Mouse (Mus musculus) frontal cortex, adult 2 months (tissue): Measurements from ENCODE around the gene Zbtb25. TPM values are rescaled to one million over a fixed set of nuclear protein-coding genes. Genes with fewer than 3 reads are reported as not detected.

Experiments
- DNase-seq, 2 experiments: peaks; one replicate each; pipeline ENCODE4 v3.0.0; 2022; ENCODE audit warnings: low spot score in 1 of 2; ENCODE audit errors: extremely low spot score in 1 of 2
- polyA plus RNA-seq: library from polyadenylated mRNA; depleted of rRNA; stranded (reverse); fragments of >200 nt; gene quantifications from 2 replicates; pipeline ENCODE4 v1.2.3, GENCODE M21; 2012

The Zbtb25 gene
- polyA plus RNA-seq, 1 experiment, result 19.0 TPM

GRCm38 (mm10) chr12:76345759-76346455, 23.5 kb downstream of the Zbtb25 start:
- no peak for DNase-seq

GRCm38 (mm10) chr12:76341080-76341479, 28.3 kb downstream of the Zbtb25 start:
- DNase-seq, result peak in 1 of 2 experiments; percentile 90

GRCm38 (mm10) chr12:76336111-76336965, 33.1 kb downstream of the Zbtb25 start:
- DNase-seq, result no peak

DNA sequence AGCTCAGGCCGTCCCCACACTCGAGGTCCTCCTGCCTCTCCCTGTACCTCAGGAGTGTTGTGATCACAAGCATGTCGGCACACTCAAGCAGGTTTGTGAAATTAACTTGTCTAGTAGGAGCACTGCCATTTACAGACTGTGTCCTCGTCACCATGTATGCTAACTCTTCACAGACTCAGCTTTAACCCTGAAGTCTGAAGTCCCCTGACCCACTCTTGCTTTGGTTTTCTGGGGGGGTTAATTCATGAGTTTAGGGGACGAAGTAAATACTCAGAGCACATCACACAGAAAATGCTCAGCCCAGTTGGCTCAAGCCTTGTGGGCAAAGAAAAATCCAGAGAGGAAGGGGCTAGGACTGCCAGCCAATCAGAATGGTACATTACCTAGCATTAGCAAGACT, 33.8 kb downstream of the Zbtb25 start:
- no peak for DNase-seq

DNA sequence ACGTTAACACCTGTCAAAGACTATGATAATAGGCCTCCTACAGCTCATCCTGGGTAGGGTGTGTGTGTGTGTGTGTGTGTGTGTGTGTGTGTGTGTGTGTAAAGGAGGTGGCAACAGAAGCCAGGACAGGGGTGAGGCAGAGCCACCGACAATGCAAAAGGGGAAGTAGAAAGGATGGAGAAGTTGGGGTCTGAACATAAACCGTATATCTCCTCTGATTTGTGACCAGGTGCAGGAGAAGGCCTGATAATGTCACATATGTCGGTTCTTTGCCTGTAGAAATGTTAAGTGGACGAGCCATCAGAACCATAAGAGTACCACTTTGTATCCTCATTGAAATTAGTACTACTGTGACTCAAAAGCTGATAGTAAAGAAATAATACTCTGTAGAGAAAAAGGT, 35.7 kb downstream of the Zbtb25 start:
- no peak for DNase-seq

GRCm38 (mm10) chr12:76328567-76329354, 40.6 kb downstream of the Zbtb25 start:
- DNase-seq, result no peak

GRCm38 (mm10) chr12:76326437-76327220, 42.8 kb downstream of the Zbtb25 start:
- peak in 1 of 2 experiments; percentile 73 for DNase-seq

DNA sequence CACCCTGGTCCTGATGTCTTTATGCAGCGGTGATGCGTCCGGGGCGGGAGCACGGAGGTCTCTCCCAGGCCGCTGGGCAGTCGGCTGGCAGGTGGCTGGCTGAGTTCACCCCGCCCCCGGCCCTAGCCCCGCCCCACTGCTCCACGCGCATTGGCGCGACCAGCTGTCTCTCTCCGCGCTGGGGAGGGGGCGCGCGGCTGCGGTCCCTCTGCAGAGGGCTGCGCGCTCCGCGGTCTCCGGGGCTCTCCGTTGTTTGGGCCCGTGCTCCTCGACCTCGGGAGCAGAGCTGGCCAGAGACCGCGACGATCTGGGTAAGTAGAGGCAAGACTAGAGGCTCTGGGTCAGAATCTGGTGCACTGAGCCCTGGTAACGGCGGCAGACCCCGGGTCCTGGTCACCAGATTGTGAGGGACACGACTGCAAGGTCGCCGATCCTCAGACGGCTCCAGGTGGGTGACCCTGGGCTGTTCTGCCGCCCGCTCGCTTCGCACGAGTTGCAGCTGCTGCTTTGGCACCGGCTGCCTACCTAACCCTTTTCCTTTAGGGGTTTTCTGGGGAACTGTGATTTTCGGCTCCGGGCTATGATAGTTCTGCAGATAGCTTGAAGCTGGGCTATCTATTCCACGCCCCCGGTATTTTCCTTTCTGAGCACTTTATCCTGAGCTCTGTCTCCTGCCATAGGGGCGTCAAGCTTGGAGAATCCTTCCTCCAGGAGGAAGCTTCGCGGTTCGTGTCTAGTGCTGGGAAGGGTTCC, 44.5 kb downstream of the Zbtb25 start, which contains the start of gene Akap5:
Gene Akap5 (plus strand): TSS at position 213 of the 753 bp plus-strand sequence.
- peak in 1 of 2 experiments; percentile 65 for DNase-seq

GRCm38 (mm10) chr12:76318282-76319212, 50.9 kb downstream of the Zbtb25 start:
- no peak for DNase-seq

DNA sequence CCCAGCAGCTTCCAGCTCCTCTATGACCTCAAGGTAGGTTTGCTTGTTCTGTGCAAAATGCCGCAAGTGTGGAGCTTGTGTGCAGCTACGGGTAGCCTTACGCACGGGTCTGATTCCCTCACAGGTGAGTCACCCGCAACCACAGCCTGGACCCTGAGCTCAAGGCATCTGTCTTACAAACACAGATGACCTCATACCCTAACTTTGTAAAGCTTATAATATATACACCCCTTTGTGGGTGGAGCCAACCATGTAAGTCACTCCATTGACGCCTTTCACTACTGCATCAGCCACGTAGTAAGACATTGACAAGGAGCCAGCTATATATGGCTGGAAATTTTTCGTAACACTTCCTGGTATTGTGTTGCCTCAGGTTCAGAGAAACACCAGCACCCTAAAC, 57.5 kb downstream of the Zbtb25 start:
- no peak for DNase-seq

GRCm38 (mm10) chr12:76311227-76311626, 58.2 kb downstream of the Zbtb25 start:
- DNase-seq, result no peak

- no peak for DNase-seq
These were observed 58.8 kb downstream of the Zbtb25 start for GRCm38 (mm10) chr12:76310633-76311032.

- no peak for DNase-seq
These were observed 59.4 kb downstream of the Zbtb25 start for GRCm38 (mm10) chr12:76310007-76310406.

- DNase-seq, result no peak
These were observed 61.0 kb downstream of the Zbtb25 start for GRCm38 (mm10) chr12:76308436-76308835.

GRCm38 (mm10) chr12:76307964-76308363, 61.4 kb downstream of the Zbtb25 start:
- peak; percentile 66 to 76 for DNase-seq

- no peak for DNase-seq
These were observed 62.4 kb downstream of the Zbtb25 start for GRCm38 (mm10) chr12:76306852-76307561.

- DNase-seq, result no peak
These were observed 64.3 kb downstream of the Zbtb25 start for GRCm38 (mm10) chr12:76305107-76305506.

DNA sequence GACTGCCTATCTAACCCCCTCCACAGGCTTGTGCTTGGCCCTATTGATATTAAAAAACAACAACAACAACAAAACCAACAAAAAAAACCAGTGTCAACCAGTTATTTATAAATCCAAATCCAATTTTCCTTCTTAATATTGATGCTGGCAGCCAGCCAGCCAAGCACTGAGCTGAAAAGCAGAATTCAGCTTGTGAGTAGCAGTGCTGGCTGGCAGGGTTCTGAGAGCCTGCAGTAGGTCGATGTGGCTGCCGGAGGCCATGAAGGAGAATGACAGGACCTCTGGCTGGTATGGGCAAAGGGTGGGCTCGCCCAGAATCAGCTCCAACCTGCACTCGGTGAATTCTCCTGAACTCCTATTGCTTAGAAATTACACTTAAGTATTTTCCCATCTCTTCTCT, 65.2 kb downstream of the Zbtb25 start:
- DNase-seq, result no peak
